Mouse (Mus musculus) stomach, postnatal 0 days (tissue): Measurements from ENCODE around the gene Parn.

Source experiments
- CTCF ChIP-seq: IDR thresholded peaks from 2 replicates; pipeline ENCODE4 v1.5.1; 2016; ENCODE audit warnings: antibody characterized with exemption, low read depth, mild to moderate bottlenecking, moderate library complexity
- EP300 ChIP-seq: optimal IDR thresholded peaks from 2 replicates; pipeline ENCODE3; 2016; ENCODE audit warnings: antibody characterized with exemption

DNA sequence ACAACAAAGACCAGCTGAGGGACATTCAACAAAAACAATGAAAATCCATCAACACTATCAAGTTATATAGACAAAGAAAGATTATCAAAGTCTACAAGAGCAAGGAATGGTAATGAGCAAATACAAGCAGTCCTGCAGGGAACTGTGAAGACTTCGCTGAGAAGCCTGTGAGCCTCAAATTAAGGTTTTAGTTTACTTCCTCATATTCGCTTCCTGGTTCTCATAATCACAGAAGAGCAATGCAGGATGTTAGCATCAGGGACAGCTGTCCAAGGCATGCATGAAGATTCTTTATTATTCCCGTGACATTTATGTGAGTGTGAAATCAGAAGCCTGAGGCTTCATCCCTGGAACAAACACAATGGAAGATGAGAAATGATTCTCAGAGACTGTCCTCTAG lies 23.5 kb downstream of the Parn start:
- TF ChIP-seq EP300 (no peak), CTCF (no peak)
